Mouse (Mus musculus): ENCODE data around the gene Pla2g4c.

DNA sequence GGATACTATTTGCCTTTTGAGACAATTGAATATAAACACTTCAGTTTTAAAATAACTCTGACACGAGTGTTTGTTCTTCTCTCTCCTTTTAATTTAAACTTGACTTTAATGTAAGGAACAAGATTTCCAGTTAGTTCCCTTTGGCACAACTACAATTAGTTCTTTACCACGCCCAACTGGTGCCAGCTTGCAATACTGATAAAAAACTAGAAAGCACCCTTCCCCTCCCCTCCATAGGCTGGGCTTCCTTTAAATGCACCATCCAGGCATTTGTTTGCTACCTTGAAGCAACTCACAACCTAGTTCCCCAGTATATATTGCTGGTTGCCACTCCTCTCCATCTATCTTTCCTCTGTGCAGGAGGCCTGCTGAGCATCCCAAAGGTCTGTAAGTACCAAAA is at the start of gene Pla2g4c:
- TF ChIP-seq CTCF (IDR thresholded peaks at IDR 0.05; ENCODE audit: control insufficient read depth, insufficient read depth, insufficient replicate concordance, low read depth, low read length) = no peak
- no peak for TF ChIP-seq POLR2A (IDR thresholded peaks at IDR 0.05; ENCODE audit: control insufficient read depth, low read depth, low read length)
